Mouse (Mus musculus) forebrain, postnatal 0 days (tissue): ENCODE data around the gene Mlkl. TPM values are rescaled to one million over a fixed set of nuclear protein-coding genes. Genes with fewer than 3 reads are reported as not detected.

Experiments used
- ATAC-seq: fragments of 200-750 bp; cut with Nextera tagmentation; 2 replicates; pipeline ENCODE4 v1.8.0; 2017; ENCODE audit warnings: mild to moderate bottlenecking, moderate library complexity
- DNase-seq: peaks from one replicate; pipeline ENCODE4 v3.0.0-alpha.2; 2015
- H3K27ac ChIP-seq: fragments of 300-500 bp; sonication (generic); 2 replicates; pipeline ENCODE4 v1.5.1; 2014; ENCODE audit warnings: low read depth, mild to moderate bottlenecking, antibody characterized with exemption, low read length, moderate library complexity, mixed read lengths
- H3K27me3 ChIP-seq: fragments of 300-500 bp; sonication (generic); 2 replicates; pipeline ENCODE4 v1.6.1; 2014; ENCODE audit warnings: mild to moderate bottlenecking, low read length, mixed read lengths; ENCODE audit not compliant: insufficient read depth
- H3K36me3 ChIP-seq: fragments of 300-500 bp; sonication (generic); 2 replicates; pipeline ENCODE4 v1.6.1; 2014; ENCODE audit warnings: mild to moderate bottlenecking, moderate library complexity; ENCODE audit not compliant: insufficient read depth
- H3K4me1 ChIP-seq: fragments of 300-500 bp; sonication (generic); 2 replicates; pipeline ENCODE4 v1.6.1; 2014; ENCODE audit warnings: antibody characterized with exemption; ENCODE audit not compliant: insufficient read depth
- H3K4me2 ChIP-seq: fragments of 300-500 bp; sonication (generic); 2 replicates; pipeline ENCODE4 v1.6.1; 2014; ENCODE audit warnings: low read depth, mild to moderate bottlenecking, moderate library complexity
- H3K4me3 ChIP-seq: fragments of 300-500 bp; sonication (generic); 2 replicates; pipeline ENCODE4 v1.5.1; 2014; ENCODE audit warnings: low read depth, low read length, mixed read lengths
- H3K9ac ChIP-seq: fragments of 300-500 bp; sonication (generic); 2 replicates; pipeline ENCODE4 v1.6.1; 2014; ENCODE audit warnings: mild to moderate bottlenecking
- H3K9me3 ChIP-seq: fragments of 300-500 bp; sonication (generic); 2 replicates; pipeline ENCODE4 v1.6.1; 2016; ENCODE audit warnings: low read length
- CTCF ChIP-seq: sonication (generic); IDR thresholded peaks from 2 replicates; pipeline ENCODE4 v1.5.1; 2016; ENCODE audit warnings: antibody characterized with exemption, control low read depth, low read depth
- WGBS: fragments of 180-500 bp; shearing (Covaris S2); extraction: QIAGEN DNeasy Blood & Tissue Kit; methylation state at CpG from one replicate; pipeline ENCODE4 v1.1.7; 2014; 5-methylcytosine and 5-hydroxymethylcytosine counted together
- polyA plus RNA-seq: library from polyadenylated mRNA; unstranded; fragments of >200 nt; fragmentation: Nextera tagmentation; extraction: Ambion mirVana; gene quantifications from 2 replicates; pipeline ENCODE4 v1.2.1, GENCODE M21; 2015
- total RNA-seq: library from RNA; depleted of rRNA; stranded (reverse); fragments of >200 nt; gene quantifications from 2 replicates; pipeline ENCODE4 v1.2.3, GENCODE M21; 2014

Mlkl gene
- total and polyA plus RNA-seq, 2 experiments from 2014 or later: 0.94 to 1.4 TPM

GRCm38 (mm10) chr8:111300597-111301546, 37.1 kb downstream of the Mlkl start:
- no peaks in the 10 kb centered on the region for H3K9me3 ChIP-seq
- H3K4me2 ChIP-seq: no peak overlapping the region
- peak overlapping the region; percentile 98 for H3K4me3 ChIP-seq
- peak; percentile 45 for TF ChIP-seq CTCF
- H3K9ac ChIP-seq: no peak overlapping the region
- no peak for DNase-seq
- H3K4me1 ChIP-seq: no peaks in the 10 kb centered on the region
- no peaks in the 10 kb centered on the region for H3K36me3 ChIP-seq
- H3K27ac ChIP-seq: no peak overlapping the region
- no peaks in the 10 kb centered on the region for H3K27me3 ChIP-seq
- WGBS: 69% methylated on average over 11 of the region's 11 CpGs
- ATAC-seq: no peak

GRCm38 (mm10) chr8:111299821-111300568, 38.0 kb downstream of the Mlkl start, which contains the start of gene Rfwd3:
Gene Rfwd3, minus strand, starts transcription at chr8:111300222.
- ATAC-seq (peak; percentile 99), DNase-seq (peak; percentile 96)
- under 1% methylated on average over 64 of the region's 67 CpGs for WGBS
- H3K36me3 ChIP-seq: no peaks in the 10 kb centered on the region
- no peaks in the 10 kb centered on the region for H3K9me3 ChIP-seq
- H3K9ac ChIP-seq: peak within 1 kb of the TSS; percentile 70
- H3K4me3 ChIP-seq: peak within 1 kb of the TSS; percentile 98
- H3K4me1 ChIP-seq: no peaks in the 10 kb centered on the region
- no peak within 1 kb of the TSS for H3K27ac ChIP-seq
- H3K27me3 ChIP-seq: no peaks in the 10 kb centered on the region
- TF ChIP-seq CTCF: peak; percentile 50
- peak within 1 kb of the TSS; percentile 69 for H3K4me2 ChIP-seq

GRCm38 (mm10) chr8:111299363-111299820, 38.6 kb downstream of the Mlkl start:
- no peak for ATAC-seq

GRCm38 (mm10) chr8:111298011-111298410, 40.0 kb downstream of the Mlkl start:
- no peak overlapping the region for H3K9ac ChIP-seq
- WGBS: 51% methylated on average over 1 of the region's 1 CpGs
- H3K9me3 ChIP-seq: no peaks in the 10 kb centered on the region
- H3K27me3 ChIP-seq: no peaks in the 10 kb centered on the region
- DNase-seq (no peak), ATAC-seq (no peak)
- peaks cover 5% of the 10 kb centered on the region; the same call in 1 of the 2 replicates for H3K36me3 ChIP-seq
- no peak overlapping the region for H3K27ac ChIP-seq
- H3K4me2 ChIP-seq: no peak overlapping the region
- TF ChIP-seq CTCF: no peak
- no peaks in the 10 kb centered on the region for H3K4me1 ChIP-seq
- H3K4me3 ChIP-seq: no peak overlapping the region

More at GRCm38 (mm10) chr8:111299363-111299820, 38.6 kb downstream of the Mlkl start:
- no peaks in the 10 kb centered on the region for H3K27me3 ChIP-seq
- peak overlapping the region; percentile 70 for H3K9ac ChIP-seq
- H3K4me1 ChIP-seq: no peaks in the 10 kb centered on the region
- no peak for TF ChIP-seq CTCF
- 0% methylated on average over 28 of the region's 28 CpGs for WGBS
- H3K9me3 ChIP-seq: no peaks in the 10 kb centered on the region
- peak; percentile 13 for DNase-seq
- no peaks in the 10 kb centered on the region; the same call in 1 of the 2 replicates for H3K36me3 ChIP-seq
- peak overlapping the region; percentile 69 for H3K4me2 ChIP-seq
- H3K4me3 ChIP-seq: peak overlapping the region; percentile 98
- no peak overlapping the region for H3K27ac ChIP-seq

- Histone ChIP-seq H3K4me3 (no peak overlapping the region), H3K4me1 (no peaks in the 10 kb centered on the region), H3K36me3 (peaks cover 29% of the 10 kb centered on the region), H3K9ac (no peak overlapping the region), H3K27ac (no peak overlapping the region), H3K9me3 (no peaks in the 10 kb centered on the region), H3K4me2 (no peak overlapping the region), H3K27me3 (no peaks in the 10 kb centered on the region)
- ATAC-seq (no peak), DNase-seq (no peak)
- WGBS: 98% methylated on average over 7 of the region's 7 CpGs
- no peak for TF ChIP-seq CTCF
Observed at GRCm38 (mm10) chr8:111291733-111292132, 46.2 kb downstream of the Mlkl start.

DNA sequence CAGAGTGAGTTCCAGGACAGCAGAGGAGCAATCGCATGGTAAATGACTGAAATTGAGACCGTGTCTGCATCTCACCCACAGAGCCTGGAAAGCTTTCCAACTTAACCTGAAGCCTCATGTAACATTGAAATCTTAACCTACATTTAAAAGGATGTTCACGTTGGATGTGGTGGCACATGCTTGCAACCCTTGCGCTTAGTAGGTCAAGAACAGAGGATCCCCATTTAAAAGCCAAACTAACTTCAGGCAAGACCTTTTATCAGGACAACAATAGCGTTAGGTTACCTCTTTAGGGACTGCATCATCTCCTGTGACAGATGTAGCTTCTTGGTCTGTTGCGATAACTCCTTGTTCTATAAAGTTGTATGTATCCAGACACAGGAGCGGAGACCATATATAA, 47.4 kb downstream of the Mlkl start:
- H3K27ac ChIP-seq: no peak overlapping the region
- no peak overlapping the region for H3K4me2 ChIP-seq
- H3K4me1 ChIP-seq: no peaks in the 10 kb centered on the region
- no peaks in the 10 kb centered on the region for H3K9me3 ChIP-seq
- H3K36me3 ChIP-seq: peaks cover 40% of the 10 kb centered on the region
- no peak overlapping the region for H3K4me3 ChIP-seq
- no peak overlapping the region for H3K9ac ChIP-seq
- no peak for ATAC-seq
- no peak for TF ChIP-seq CTCF
- WGBS: 97% methylated on average over 7 of the region's 7 CpGs
- DNase-seq: no peak
- H3K27me3 ChIP-seq: no peaks in the 10 kb centered on the region
